Mouse (Mus musculus) lung, adult 18-20 months (tissue): ENCODE data around the gene Fgr.

ENCODE experiments used
- DNase-seq, 2 experiments: peaks; one replicate each; pipeline ENCODE4 v3.0.0; 2022; ENCODE audit warnings: mixed read lengths in 2 of 2

The Fgr gene

DNA sequence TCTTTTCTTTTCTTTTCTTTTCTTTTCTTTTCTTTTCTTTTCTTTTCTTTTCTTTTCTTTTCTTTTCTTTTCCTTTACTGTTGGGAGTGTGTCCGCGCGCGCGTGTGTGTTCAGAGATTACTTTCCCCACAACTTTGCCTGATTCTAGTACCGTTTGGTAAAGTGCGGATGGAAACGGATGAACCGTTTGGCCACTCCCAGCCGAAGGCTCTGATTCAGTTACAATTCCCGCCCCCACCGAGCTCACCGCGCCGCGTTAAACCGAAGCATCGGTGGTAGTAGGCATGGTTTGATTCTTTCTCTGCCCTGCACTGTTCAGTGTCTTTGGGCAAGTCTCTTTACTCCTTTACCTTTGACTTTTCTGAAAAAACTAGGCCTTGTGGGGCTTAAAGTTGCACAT lies 65.9 kb downstream of the Fgr start:
- no peak for DNase-seq

DNA sequence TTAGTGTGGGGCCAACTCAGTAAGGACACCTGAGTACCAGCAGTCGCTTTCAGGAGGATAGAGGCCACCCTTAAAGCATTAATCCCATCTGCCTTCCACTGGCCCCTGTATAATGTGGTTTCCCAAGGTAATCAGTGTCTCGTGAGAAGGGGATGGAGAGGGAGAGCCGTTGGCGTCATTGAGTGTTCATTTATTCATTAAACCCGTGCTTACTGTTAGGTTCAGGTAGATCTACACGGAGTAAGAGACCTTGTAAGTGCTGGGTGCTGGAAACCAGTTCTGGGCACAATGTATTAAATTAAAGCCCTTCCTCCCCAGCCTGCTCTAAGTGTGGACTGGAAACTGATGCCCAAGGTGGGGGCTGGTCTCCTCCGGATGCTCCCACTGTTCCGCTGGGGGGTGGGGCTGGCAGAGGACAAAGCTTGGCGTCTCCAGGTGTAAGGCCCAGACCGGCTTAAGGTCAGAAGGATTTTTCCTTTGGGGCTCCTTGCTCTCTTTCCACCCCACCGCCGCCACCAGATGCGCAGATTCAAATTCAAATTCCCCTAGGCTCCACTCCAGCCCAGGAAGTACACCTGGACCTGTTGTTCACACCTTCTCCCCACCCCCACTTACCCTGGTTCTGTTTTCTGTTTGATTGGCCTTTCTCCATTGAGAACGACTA lies 66.5 kb downstream of the Fgr start:
- no peak for DNase-seq

DNA sequence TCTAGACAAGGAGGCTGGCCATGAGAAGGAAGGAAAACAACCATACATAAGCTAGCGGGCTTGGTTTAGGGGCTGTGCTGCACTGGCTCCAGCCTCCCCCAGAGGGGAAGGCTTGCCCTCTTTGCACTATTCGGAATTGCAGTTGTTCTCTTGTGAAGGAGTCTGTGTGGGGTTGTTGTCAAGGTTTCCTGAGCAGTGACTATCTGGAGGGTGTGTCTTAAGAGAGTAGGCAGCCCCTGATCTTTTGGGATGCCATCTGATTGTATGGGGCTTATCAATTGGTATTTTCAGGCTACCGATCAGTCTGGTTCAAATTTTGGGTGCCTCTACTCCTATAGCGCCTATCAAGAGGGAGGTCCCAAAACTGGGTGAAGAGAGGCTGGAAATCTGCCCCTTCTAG lies 68.3 kb downstream of the Fgr start:
- no peak for DNase-seq

DNA sequence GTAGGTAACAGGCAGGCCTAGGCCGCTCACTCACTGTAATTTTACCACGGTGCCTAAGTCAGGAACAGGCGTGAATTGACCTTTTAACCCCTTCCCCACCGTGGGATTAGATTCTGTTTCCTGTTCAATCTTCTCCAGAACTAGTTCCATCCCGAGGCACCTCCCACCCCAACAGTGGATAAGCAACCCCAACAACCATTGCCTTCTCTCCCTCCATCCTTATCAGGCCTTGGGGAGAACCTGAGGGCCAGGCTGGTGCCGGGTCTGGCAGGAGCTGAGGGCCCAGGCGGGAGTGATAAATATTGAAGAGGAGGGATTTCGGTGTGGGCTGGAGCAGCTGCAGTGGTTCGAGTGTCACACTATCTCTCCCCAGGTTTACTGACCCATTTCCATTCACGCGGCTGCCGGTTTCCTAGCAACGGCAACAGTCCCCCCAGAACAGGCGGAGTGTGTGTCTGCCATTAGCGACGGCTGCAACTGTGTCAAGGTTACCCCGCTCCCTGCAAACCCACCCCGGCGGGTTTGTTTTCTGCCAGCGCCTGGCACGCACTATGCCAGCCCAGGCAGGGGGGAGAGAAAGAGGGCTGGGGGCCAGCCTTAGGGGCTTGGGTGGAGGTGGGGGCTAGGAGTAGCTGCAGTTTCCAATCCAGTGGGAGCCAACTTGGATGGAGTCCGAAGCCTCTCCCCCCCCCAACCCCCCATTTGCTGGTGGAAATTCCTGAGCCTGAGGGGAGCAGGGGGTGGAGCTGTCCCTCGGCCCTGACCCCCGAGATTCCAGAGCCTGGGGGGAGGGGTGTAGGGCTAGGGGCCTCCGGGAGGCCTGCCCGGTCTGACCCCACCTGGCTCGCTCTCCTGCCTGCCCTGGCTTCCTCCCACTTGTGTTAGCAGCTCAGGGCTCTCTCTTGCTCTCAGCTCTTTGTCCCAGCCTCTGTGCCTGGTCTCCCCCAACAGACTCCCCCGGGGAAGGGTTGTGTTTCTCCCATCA lies 69.0 kb downstream of the Fgr start:
- peak; percentile 34 to 55 for DNase-seq

DNA sequence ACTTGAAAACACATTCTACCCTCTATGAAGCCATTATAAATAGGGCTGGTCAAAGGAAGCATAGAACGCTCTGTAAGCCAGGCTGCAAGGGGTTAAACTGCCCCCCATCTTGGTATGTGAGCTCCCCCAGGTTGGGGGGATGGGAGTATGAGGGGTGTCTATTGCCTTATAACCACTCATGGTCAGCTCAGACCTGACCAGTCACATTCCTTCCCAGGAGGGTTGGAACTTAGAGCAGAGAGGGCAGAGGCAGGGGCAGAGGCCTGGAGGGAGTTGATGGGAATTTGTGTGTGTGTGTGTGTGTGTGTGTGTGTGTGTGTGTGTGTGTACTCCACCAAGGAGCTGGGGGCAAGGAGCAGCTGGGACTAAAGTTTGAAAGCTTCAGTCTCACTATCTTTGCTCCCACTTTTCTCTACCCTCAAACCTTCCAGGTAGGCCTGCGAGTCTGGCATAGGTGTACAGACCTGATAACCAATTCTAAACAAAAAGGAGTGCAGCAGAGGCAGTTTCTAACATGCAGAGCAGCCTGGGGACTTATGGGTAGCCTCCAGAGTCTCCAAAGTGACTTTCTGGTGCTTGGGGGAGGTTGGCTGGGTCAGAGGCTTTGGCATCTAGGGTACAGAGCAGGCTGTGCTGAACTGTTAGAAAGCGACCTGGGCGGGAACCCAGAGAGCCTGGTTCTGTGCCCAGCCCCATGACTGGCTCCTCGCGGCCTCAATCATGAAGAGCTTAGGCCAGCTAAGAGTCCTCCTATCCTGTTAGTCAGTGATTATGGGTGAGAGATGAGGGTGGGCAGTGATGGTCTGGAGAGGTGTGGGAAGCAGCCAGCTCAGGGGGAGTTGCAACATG lies 70.1 kb downstream of the Fgr start:
- DNase-seq = peak; percentile 62 to 66

DNA sequence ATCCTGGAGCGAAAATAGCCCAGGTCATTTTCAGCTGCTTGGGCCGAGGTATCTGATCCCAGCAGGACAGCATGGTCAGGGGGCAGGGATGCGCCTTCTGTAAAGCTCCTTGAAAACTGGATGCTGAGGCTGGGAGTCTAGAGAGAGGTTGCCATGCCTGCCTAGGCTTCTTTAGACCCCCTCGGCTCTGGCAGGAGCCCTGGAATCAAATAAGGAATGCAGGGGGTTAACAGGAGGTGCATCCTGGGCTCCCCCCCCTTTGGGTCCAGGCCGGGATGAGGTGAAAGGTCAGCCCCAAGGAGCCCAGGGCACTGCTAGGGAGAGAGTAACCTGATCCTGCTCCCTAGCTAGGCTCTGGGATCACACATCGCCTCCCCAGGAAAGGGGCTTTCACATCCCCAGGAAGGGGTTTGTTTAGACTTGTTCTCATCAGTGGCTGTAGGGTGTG lies 70.8 kb downstream of the Fgr start:
- no peak for DNase-seq

DNA sequence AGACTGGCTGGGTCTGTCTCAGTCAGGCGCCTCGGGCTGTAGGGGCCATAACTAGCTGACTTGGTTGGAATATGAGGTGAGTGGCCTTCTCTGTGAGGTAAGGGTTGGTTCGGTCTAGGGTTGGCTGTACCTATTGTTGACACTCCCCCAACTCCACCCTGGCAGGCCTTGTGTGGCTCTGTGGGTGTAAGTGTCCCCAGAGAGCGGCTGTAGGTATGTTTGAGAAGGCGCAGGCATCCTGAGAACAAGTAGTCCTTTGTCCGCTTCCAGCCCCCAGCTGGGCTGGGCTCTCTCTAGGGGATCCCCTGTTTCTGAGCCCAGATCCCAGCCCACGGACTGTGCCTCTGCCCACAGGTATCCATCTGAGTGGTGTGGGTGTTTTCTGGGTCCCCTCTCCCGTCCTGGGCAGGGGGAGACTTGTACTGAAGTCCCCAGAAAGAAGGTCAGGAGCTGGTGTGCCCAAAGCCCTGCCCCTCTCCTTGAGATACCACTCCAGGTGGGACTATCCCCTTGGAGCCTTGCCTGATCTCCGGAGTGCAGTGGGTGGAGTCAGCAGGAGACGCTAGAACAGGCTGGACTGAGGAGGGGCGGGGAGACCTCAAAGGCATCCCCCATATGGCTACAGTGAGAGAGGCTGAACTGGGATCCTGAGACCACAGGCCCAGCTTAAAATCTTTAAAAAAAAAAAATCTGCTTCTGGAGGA lies 72.0 kb downstream of the Fgr start:
- DNase-seq = peak; percentile 82 to 88

DNA sequence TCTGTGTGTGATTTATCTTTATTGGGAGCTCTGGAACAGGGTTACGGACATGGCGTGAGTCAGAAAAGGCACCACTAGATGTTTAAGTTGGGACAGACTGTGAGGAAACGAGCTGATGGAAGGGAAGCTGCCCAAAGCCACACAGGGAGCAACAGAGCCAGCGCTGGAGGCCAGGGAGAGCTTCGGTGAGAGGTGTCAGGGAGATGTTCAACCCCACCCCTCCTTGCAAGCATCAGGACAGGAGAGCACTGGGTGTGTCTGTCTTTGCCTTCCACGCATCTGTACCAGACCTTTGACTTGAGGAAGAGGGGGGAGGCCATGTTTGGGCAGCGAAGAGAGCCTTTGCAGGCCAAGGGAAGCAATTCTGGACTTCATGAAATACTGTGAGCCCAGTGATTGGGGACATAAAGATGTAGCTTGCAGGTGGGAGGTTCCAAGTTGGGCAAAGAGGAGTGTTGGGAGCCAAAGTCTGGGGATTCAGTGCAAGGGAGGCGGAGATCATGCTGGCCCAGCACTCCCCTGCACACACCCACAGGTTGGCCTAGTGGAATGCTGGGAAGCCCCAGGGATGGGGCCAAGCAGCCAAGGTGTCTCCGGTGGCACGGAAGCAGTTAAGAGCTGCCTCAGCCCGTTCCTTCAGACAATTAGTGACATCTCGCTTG lies 72.9 kb downstream of the Fgr start:
- no peak for DNase-seq

DNA sequence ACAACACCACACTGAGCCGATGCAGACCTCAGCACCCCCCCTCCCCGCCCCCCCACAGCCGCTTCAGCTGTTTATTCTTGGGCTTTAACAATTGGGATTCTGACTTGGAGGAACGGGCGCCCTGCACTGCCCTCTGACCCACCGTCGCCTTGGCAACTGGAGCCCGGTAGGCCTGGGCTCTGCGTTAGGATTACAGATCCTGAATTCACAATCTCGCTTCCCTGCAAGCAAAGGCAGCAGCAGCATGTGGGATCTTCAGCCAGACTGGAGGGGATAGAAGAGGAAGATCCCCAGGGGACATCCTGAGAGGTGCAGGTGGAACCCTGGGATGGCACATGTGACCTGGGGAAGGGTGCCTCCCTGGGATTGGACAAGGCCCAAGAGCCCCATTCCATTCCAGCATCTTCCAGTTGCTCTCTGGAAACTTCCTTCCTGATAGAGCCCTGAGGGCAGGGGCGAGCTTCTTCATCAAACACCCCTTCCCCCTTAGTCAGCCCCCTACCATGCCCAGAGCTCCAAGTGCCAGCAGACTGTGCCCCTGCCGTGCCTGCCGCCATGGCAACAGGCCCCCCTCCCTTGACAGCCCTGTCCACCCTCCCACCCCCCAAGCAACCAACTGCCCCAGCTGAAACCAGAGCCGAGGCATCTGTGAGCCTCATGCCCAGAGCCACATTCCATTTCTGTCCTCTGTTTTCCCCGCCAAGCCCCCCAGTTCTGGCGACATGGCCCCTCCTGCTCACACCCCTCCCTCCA lies 73.6 kb downstream of the Fgr start:
- no peak for DNase-seq

DNA sequence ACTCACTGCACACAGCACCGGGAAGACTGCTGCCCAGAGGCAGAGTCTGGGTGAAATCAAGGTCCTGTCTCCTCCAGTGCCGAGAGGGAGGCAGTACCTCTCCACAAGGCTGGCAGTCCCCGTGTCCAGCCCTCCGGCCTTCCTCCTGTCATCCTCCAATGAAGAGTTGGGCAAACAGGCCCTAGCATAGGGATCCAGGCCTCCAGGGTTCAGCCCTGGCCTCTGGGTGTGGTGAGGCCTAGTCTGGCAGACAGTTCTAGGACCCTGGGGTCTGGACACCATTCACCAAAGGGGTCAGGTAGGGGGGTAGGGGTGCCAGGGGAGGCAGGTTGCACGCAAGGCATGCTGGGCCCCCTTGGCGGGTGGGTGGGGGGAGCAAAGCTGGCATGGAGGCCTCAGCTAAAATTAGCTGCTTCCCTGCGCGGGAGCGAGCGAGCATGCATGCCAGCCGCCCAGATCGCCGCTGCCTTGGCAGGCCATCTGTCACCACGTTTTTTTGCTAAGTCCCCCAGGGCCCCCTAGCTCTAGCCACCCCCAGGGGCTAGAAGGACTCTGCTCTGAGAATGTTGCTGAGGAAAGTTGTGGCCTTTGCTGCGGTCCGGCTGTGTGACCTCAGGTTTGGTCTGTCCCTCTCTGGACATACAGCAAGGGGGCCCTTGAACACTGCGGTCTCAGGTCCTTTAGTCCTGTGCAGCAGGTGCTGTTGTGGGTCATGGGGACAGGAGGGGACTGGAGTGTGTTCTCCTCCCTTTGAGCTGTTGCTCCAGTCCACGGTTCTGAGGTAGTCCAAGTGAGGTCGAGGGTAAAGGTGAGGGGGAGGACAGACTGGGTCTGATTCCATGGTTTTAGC lies 75.4 kb downstream of the Fgr start:
- no peak for DNase-seq

DNA sequence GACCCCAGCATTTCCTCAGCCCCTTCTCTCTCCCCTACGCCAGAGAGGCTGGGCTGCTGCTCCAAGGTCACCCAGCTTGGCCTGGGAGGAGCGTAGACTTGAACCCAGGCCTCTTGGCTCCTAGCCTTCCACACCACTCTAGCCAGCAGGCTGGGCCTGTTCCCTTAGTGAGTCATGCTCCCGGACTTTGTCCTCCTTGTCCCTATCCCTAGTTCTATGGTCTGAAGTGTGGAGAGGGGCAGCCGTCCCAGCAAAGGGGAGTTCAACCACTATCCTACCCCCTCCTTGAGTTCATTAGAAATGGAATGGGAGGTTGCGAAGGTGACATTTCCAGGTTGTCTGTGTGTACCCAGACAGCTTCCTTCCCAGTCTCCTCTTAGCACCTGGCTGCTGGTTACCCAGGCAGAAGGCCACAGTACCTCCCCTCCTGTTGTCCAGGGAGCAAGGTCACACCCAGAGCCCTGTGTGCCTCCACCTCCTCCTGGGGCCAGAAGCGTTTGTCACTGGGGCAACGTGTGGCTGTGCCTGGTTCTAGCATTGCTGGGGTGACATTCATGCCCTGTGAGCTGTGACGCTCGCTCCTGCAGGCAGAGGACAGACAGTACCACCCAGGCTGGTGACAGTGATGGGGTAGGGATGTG lies 76.4 kb downstream of the Fgr start:
- DNase-seq = no peak

DNA sequence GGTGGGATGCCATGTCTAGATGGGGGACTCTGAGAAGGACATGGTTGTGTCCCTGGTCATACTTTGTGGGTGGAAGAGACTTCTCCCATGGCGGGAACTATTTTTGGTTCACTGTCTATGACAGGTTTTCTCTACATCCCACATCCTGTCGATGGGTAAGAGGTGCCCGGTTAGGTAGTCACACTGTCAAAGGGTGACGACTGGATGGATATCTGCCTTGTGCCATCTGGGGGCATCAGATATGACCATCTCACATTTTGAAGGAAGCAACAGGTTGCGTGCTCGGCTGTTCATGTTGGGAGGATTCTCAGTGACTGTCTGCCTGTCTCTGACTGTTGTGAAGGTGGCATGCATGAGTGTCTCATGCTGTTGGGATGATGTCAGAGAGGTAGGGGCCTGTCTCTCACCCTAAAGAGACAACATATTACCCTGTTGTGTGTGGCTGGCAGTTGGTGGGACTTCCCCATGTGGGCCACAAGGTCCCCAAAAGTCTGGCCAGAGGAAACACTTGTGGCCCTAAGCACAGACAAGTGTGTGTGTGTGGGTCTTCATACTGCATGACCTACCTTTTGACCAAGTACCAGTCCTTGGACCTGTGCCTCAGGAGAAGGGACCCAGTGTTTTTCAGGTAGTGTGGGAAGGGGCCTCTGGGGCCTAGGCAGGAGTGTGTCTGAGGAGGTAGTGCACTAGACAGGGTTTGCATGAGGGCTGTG lies 77.1 kb downstream of the Fgr start:
- no peak for DNase-seq

DNA sequence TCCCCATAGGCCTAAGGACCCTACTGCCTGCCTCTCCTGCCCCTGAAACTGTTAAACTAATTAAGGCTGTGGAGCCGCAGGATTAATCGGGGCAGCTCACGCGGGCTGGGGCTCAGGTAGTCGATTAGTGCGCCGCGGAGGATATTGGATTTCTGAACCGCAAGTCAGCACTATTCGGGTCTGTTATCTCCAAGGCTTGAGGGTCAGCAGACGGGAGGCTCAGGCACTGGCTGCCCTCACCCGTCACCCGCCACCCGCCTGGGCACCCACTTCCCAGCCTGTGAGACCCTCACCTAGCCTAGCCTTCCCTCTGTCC lies 77.6 kb downstream of the Fgr start:
- no peak for DNase-seq
